Mouse (Mus musculus): Measurements from ENCODE around the gene Chrng.
A peak's percentile ranks its signal among the peaks of the same experiment; 100 is the strongest.

The Chrng gene

GRCm38 (mm10) chr1:87204465-87204864 lies at the start of gene Chrng:
TSS of gene Chrng (plus strand) at chr1:87204657.
- no peak for DNase-seq (ENCODE audit: low read depth)

DNA sequence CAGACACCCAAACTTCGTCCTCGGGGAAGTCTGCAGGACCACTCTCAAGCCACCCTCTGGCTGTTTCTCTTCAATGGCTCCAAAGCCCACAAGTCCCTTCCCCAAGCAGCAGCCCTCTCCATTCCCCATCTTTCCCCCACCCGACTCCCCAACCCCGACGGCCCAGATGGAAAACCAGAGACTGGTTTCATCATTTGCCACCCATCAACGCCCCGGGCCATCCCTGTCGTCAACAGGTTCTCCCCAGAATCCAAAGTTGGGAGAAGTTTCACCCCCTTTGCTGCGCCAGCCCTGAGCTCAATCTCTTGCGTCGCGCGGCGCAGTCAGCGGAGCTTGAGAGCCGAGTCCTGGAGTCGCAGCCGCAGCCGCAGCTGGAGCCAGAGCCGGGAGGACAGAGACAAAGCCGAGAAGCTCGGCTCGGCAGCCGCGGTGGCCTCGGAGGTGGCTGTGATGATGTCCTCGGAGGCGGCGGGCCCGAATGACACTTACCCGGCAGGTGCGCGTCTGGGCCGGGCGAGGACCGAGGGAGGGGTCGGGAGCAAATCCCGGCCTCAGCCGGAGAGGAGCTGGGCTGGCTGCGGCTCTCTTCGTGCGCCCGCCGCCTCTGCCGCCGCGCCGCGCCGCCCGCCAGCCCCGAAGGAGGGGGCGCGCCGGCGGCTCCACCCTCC lies 48.8 kb upstream of the Chrng start:
- no peak for DNase-seq (ENCODE audit: low read depth)

DNA sequence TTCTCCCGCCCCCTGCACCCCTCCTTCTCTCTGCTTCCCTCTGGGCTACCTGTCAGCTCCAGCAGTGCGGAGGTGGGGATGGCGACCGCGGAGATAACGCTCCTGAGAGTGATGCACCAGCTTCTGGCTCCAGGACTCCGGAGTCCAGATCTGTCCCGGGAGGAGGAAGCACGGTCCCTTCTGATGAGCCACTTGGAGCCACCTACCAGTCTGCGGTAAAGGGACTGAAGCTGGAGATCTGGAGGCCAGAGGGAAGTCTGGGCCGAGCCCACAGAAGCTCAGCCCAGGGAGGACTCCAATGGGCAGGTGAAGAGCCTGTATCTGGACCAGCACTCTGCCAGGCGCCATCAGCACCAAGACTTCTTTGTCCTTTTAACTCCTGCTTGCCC lies 48.3 kb upstream of the Chrng start, which contains the start of gene Ecel1:
Gene Ecel1 (minus strand): TSS at position 323 of the 389 bp plus-strand sequence.
- DNase-seq (ENCODE audit: low read depth) = no peak

GRCm38 (mm10) chr1:87159396-87159795 lies 45.1 kb upstream of the Chrng start:
- DNase-seq (ENCODE audit: low read depth) = no peak

DNA sequence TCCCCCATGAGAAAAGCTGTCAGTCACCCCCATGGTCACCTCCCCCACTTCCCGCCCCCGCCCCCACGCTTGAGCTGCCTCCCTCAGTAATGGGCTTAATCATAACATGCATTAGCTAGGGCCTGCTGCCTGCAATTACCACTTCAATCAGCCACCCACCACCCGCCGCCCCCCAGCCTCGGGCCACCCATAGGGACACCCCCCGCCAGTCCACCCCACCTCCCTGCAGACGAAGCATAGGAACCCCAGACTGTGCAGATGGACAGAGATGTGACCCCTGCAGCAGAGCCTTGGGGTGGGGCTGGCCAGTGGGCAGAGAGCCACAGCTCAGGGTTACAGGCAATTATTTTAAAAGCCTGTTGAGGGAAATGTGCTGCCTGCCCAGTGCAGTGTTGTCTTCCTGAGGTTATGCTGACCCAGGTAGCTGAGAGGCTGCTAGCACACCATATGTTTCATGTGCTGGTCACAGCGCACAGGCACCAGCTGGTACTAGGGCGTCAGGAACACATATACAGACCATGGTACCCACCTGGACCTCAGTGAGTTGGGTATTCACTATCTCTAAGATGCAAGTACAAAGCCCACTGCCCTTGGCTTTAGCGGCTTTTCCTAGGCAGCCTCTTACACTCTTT lies 40.2 kb upstream of the Chrng start:
- DNase-seq (ENCODE audit: low read depth) = no peak

- DNase-seq (ENCODE audit: low read depth) = no peak
Observed at GRCm38 (mm10) chr1:87164796-87165184, 39.7 kb upstream of the Chrng start.

DNA sequence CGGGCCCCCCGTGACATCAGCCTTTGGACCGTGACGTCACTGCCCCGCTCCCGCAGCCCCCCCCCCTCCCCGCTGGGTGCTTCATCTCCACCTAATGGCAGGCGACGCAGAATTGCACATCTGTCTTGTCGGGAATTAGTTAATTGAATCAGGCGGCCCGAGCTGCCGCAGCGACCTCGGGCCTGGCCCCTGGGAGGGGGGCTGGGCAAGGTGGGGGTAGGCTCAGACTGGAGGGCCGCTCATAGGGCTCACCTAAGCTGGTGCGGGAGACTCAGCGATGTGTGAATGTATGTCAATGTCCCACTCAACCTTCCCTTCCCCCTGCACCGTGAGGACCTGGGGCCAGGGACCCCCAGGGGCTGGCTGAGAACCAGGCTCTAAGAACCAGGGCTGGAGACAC lies 34.0 kb upstream of the Chrng start:
- DNase-seq (ENCODE audit: low read depth) = no peak

- no peak for DNase-seq (ENCODE audit: low read depth)
Observed at GRCm38 (mm10) chr1:87171312-87171711, 33.1 kb upstream of the Chrng start.

GRCm38 (mm10) chr1:87172316-87172715 lies 32.1 kb upstream of the Chrng start:
- no peak for DNase-seq (ENCODE audit: low read depth)

DNA sequence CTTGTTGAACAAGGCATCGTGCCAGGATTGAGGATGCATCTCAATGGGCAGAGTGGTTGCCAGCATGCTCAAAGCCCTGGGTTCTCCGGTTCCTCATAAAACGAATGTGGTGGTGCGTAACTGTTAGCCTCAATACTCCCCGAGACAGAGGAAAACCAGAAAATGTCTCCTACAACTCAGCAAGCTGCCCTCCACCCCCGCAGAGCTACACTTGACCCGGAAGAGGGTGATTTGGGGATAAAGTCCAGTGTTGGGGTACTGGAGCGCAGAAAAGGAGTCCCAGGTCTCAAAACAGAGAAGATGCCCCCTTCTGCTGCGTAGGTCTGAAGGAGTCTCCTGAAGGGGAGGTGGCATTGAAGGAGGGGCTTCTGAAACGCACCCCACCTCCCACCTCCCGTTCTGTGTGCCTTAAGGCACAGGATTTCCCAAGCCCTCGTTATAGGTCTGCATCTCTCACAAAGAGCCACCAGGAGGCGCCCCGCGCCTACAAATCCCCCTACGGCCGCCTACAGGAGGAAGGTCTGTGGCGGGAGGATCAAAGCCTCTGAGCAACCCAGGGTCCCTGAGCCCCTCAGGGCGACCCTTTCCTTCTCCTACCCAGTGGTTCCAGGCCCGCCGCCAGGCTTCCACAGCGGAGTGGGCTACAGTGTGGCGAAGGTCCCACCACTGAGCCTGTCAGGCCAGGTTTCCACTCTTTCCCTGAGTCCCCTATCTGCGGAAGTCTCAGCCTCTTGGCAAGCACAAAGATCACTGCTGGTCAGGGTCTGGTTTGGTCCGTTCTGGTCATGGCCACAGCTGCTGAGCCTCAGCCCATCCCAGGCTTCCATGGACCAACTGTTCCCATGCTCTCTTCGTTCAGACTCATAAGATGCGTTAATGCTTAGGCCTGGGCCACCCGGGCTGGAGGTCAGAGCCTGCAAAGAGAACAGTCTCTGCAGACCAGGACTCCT lies 30.2 kb upstream of the Chrng start:
- DNase-seq (ENCODE audit: low read depth) = peak; percentile 35

GRCm38 (mm10) chr1:87175852-87176292 lies 28.6 kb upstream of the Chrng start:
- no peak for DNase-seq (ENCODE audit: low read depth)

DNA sequence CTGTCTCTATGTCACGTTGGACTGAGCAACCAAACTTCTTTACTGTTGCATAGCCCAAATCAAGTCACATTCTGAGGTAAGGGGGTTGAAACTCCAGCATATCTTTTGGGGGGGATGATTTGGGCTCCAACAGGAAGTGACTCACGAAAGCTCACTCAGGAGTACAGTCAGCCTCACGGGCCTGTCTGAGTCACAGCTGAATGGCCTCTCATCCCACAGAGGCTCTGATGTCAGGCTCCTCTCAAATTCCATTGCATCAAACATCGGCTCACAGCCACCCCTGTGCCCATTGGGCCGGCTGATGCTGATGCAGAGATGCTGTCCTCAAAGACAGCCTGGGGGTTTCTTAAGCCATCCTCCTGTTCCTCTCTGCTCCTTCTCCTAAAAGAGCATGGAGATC lies 23.6 kb upstream of the Chrng start:
- DNase-seq (ENCODE audit: low read depth) = no peak

- DNase-seq (ENCODE audit: low read depth) = no peak
Observed at GRCm38 (mm10) chr1:87183013-87183412, 21.4 kb upstream of the Chrng start, which contains the start of gene Prss56. TSS of gene Prss56 (plus strand) at chr1:87183313.

DNA sequence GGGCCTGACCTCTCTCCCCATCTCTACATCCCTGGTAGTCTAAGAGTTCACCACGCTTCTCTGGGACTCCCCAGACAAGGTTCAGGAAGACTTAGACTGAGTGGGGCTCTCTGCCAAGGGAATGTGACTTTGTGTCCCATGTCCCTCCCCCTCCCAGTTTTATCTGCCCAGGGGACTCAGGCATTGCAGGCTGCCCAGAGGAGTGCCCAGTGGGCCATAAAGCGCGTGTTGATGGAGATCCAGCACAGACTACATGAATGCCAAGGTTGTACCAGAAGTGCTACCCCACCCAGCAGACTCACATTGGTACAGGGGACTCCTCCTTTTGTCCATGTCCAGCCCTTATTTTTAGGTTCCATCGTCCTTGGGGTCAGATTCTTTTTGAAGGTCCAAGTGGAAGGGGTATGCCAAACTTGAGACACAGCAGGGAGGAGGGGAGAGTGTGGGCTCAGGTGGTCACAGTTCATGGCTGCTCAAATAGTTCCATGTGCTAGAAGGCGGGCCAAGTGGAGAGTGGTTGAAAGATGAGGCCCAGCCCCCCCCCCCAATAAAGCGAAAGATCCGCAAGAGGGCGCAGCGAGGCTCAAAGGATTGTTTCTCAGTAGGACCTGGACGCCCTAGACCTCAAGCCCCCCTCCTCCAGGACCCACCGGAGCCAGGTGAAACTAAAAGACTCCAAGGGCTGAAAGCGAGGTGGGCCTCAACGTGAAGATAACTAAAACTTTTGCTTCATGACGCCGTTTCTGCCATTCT lies 20.3 kb upstream of the Chrng start:
- DNase-seq (ENCODE audit: low read depth) = no peak

GRCm38 (mm10) chr1:87184751-87185139 lies 19.7 kb upstream of the Chrng start:
- peak; percentile 54 for DNase-seq (ENCODE audit: low read depth)

DNA sequence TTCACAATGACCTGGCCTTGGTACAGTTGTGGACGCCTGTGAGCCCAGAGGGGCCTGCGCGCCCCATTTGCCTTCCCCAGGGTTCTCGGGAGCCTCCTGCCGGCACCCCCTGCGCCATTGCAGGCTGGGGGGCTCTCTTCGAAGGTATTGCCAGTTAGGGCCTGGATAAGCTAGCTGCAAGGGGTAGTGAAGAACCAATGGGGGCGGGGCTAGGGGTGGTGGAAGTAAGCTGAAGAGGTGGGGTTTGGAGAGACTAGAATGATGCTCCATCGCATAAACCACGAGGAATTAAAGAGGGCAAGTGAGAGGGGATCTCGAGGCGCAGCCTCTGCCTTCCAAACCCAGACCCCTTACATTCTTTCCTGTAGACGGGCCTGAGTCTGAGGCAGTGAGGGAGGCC lies 18.9 kb upstream of the Chrng start:
- DNase-seq (ENCODE audit: low read depth) = no peak

DNA sequence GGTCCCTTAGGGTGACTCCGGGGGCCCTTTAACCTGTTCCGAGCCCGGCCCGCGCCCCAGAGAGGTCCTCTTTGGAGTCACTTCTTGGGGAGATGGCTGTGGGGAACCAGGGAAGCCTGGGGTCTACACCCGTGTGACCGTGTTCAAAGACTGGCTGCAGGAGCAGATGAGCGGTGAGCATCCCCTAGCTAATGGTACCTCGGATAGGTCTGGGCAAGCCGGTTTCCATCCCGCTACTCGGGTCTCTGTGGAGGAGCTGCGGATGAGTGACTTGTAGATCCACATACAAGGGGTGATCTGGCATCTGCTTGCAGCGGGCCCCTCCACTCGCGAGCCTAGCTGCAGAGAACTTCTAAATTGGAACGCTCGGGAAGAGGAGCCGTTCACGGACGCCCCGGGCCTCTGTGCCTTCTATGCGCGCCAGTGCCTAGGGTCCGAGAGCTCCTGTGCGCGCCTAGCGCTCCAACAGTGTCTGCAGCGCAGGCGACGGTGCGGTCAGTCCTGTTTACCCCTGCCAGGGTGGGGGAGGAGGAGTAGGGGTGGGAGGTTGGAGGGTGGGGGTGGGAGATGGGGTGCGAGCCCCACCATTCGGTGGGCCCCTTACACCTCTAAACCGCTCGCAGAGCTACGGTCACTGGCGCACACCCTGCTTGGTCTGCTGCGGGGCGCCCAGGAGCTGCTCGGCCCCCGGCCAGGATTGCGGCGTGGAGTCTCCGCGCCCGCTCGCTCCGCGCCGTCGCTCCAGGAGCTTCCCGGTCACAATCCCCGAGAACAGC lies 18.0 kb upstream of the Chrng start:
- no peak for DNase-seq (ENCODE audit: low read depth)

DNA sequence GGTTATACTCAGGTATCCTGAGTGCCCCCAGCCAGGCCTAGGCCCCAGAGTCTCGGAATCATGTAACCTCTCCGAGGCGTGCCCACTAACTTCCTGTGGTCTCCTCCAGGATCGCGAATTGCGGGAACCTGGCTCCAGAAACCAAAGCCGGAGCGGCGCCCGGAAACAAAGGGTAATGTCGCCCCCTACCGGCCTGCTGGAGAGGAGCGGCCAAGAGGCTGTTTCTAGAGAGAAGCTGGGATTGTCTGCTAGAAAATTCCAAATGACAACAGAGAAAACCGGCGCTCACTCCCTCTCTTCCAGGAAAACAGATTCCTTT lies 17.5 kb upstream of the Chrng start:
- peak; percentile 36 for DNase-seq (ENCODE audit: low read depth)

DNA sequence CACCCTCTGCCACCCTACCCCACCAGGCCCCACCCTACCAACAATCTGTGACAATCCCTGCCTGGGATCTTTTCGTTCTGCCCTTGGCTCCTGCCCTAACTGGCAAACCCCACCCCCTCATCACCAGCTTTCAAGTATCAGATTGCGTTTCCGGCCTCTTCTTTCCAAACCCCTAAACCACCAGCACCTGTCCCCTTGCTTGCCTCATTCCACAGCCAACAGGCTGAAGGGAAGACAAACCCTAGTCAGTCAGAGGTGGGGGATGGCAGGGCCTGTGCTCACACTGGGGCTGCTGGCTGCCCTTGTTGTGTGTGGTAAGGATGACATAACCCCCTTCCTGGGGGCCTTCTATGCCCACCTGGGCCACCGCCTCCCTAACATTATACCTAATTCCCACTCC lies 14.0 kb upstream of the Chrng start, which contains the start of gene Chrnd:
Gene Chrnd (plus strand): TSS at position 179 of the 400 bp plus-strand sequence.
- no peak for DNase-seq (ENCODE audit: low read depth)

DNA sequence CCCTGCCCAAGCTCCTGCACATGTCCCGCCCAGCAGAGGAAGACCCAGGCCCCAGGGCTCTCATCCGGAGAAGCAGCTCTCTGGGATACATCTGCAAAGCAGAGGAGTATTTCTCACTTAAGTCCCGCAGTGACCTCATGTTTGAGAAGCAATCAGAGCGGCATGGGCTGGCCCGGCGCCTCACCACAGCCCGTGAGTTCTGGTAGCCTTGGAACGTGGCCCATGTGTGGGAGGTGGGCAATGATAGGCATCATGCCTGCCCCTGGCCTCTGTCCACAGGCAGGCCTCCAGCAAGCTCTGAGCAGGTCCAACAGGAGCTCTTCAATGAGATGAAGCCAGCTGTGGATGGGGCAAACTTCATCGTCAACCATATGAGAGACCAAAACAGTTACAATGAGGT lies 7.2 kb upstream of the Chrng start:
- no peak for DNase-seq (ENCODE audit: low read depth)

Measured in c-Kit-positive CD71-positive TER-119-negative erythroid progenitor cells, embryonic 14.5 days (primary cell).